Mouse (Mus musculus) liver, embryonic 11.5 days (tissue): ENCODE measurements around the gene Pdxp. TPM values are rescaled to one million over a fixed set of nuclear protein-coding genes. Genes with fewer than 3 reads are reported as not detected.
"Not testable (repeated sequence)": the region's sequence is repeated elsewhere in the genome, so short reads cannot be mapped to it uniquely, and the experiment has no call there.

Experiments used
- ATAC-seq: fragments of 200-750 bp; cut with Nextera tagmentation; replicated peaks from 2 replicates; pipeline ENCODE4 v1.8.0; 2017; ENCODE audit warnings: moderate number of reproducible peaks, mild to moderate bottlenecking, moderate TSS enrichment, moderate library complexity; ENCODE audit not compliant: low FRiP score
- DNase-seq: peaks from one replicate; pipeline ENCODE4 v3.0.0-alpha.2; 2017; ENCODE audit warnings: low spot score
- H3K27ac ChIP-seq: fragments of 300-500 bp; sonication (generic); 2 replicates; pipeline ENCODE4 v1.5.1; 2014; ENCODE audit warnings: mild to moderate bottlenecking, low read depth, low read length, control low read depth
- H3K27me3 ChIP-seq: fragments of 300-500 bp; sonication (generic); replicated peaks from 2 replicates; pipeline ENCODE4 v1.6.1; 2014; ENCODE audit warnings: low read length, mixed read lengths; ENCODE audit not compliant: control insufficient read depth, insufficient read depth
- H3K36me3 ChIP-seq: fragments of 300-500 bp; sonication (generic); 2 replicates; pipeline ENCODE4 v1.6.1; 2014; ENCODE audit warnings: mild to moderate bottlenecking, low read length, moderate library complexity, mixed read lengths; ENCODE audit not compliant: control insufficient read depth, insufficient read depth
- H3K4me1 ChIP-seq: fragments of 300-500 bp; sonication (generic); replicated peaks from 2 replicates; pipeline ENCODE4 v1.6.1; 2014; ENCODE audit warnings: low read length, mixed read lengths; ENCODE audit not compliant: control insufficient read depth, insufficient read depth
- H3K4me2 ChIP-seq: fragments of 300-500 bp; sonication (generic); 2 replicates; pipeline ENCODE4 v1.6.1; 2014; ENCODE audit warnings: mild to moderate bottlenecking, control low read depth, moderate library complexity
- H3K4me3 ChIP-seq: fragments of 300-500 bp; sonication (generic); 2 replicates; pipeline ENCODE4 v1.5.1; 2014; ENCODE audit warnings: low read depth, low read length, control low read depth
- H3K9ac ChIP-seq: fragments of 300-500 bp; sonication (generic); 2 replicates; pipeline ENCODE4 v1.6.1; 2014; ENCODE audit warnings: low read depth, low read length, control low read depth
- H3K9me3 ChIP-seq: fragments of 300-500 bp; sonication (generic); 2 replicates; pipeline ENCODE4 v1.6.1; 2016; ENCODE audit warnings: low read length, inconsistent platforms, mixed read lengths; ENCODE audit not compliant: control insufficient read depth
- WGBS: fragments of 180-500 bp; shearing (Covaris S2); extraction: QIAGEN DNeasy Blood & Tissue Kit; methylation state at CpG from one replicate; pipeline ENCODE4 v1.1.7; 2014; 5-methylcytosine and 5-hydroxymethylcytosine counted together
- polyA plus RNA-seq: library from polyadenylated mRNA; unstranded; fragments of >200 nt; fragmentation: Nextera tagmentation; extraction: Ambion mirVana; gene quantifications from 2 replicates; pipeline ENCODE4 v1.2.1, GENCODE M21; 2014

Pdxp gene
- polyA plus RNA-seq, 1 experiment from 2014 or later = 23.7 TPM

GRCm38 (mm10) chr15:78876258-78876696 lies 37.4 kb upstream of the Pdxp start:
- Histone ChIP-seq H3K9ac (peak overlapping the region; percentile 90), H3K27me3 (no peaks in the 10 kb centered on the region), H3K4me2 (peak overlapping the region; percentile 97), H3K36me3 (peaks cover 4% of the 10 kb centered on the region; the same call in 1 of the 2 replicates), H3K4me3 (peak overlapping the region; percentile 67), H3K4me1 (peaks cover 21% of the 10 kb centered on the region), H3K27ac (peak overlapping the region; percentile 95), H3K9me3 (no peaks in the 10 kb centered on the region)
- DNase-seq = peak; percentile 77
- 2% methylated on average over 17 of the region's 17 CpGs for WGBS
- peak; percentile 39 for ATAC-seq

- WGBS = under 1% methylated on average over 83 of the region's 95 CpGs
Observed at GRCm38 (mm10) chr15:78876991-78877809, 36.5 kb upstream of the Pdxp start, which contains the start of gene Gga1. Gene Gga1 (plus strand): TSS chr15:78877190.

GRCm38 (mm10) chr15:78877810-78878390 lies 35.8 kb upstream of the Pdxp start:
- Histone ChIP-seq H3K4me2 (peak overlapping the region; percentile 97), H3K36me3 (peaks cover 13% of the 10 kb centered on the region; the same call in 1 of the 2 replicates), H3K9me3 (no peaks in the 10 kb centered on the region), H3K27ac (peak overlapping the region; percentile 95), H3K4me1 (peaks cover 21% of the 10 kb centered on the region), H3K4me3 (peak overlapping the region; percentile 67), H3K9ac (peak overlapping the region; percentile 90), H3K27me3 (no peaks in the 10 kb centered on the region)
- ATAC-seq = no peak; the same call in 1 of the 2 replicates
- WGBS = under 1% methylated on average over 17 of the region's 17 CpGs
- DNase-seq = no peak

More at GRCm38 (mm10) chr15:78876991-78877809, 36.5 kb upstream of the Pdxp start, which contains the start of gene Gga1:
- Histone ChIP-seq H3K27ac (peak within 1 kb of the TSS; percentile 95), H3K4me1 (peaks cover 21% of the 10 kb centered on the region), H3K4me2 (peak within 1 kb of the TSS; percentile 97), H3K36me3 (peaks cover 12% of the 10 kb centered on the region; the same call in 1 of the 2 replicates), H3K9me3 (no peaks in the 10 kb centered on the region), H3K4me3 (peak within 1 kb of the TSS; percentile 67), H3K9ac (peak within 1 kb of the TSS; percentile 90), H3K27me3 (no peaks in the 10 kb centered on the region)
- peak; percentile 94 for DNase-seq
- peak; percentile 91 for ATAC-seq

- not testable (repeated sequence) for H3K9me3 ChIP-seq, H3K4me3 ChIP-seq, H3K27me3 ChIP-seq, H3K9ac ChIP-seq, DNase-seq, ATAC-seq
- peak overlapping the region; percentile 97 for H3K4me2 ChIP-seq
- 31% methylated on average over 7 of the region's 7 CpGs for WGBS
- H3K27ac ChIP-seq = 0 out of 2 replicates have a peak overlapping the region, but pooled peaks have one; percentile 17
- peaks cover 23% of the 10 kb centered on the region for H3K4me1 ChIP-seq
- peaks cover 22% of the 10 kb centered on the region; the same call in 1 of the 2 replicates for H3K36me3 ChIP-seq
Observed at GRCm38 (mm10) chr15:78878792-78879516, 34.8 kb upstream of the Pdxp start.

- no peak for DNase-seq
- WGBS = 96% methylated on average over 8 of the region's 8 CpGs
- peaks cover 35% of the 10 kb centered on the region for H3K36me3 ChIP-seq
- H3K4me1 ChIP-seq = peaks cover 23% of the 10 kb centered on the region
- H3K4me3 ChIP-seq = no peak overlapping the region
- H3K4me2 ChIP-seq = no peak overlapping the region
- H3K27me3 ChIP-seq = no peaks in the 10 kb centered on the region
- no peak overlapping the region for H3K27ac ChIP-seq
- no peaks in the 10 kb centered on the region for H3K9me3 ChIP-seq
- 0 out of 2 replicates have a peak overlapping the region, but pooled peaks have one; percentile 7 for H3K9ac ChIP-seq
- no peak for ATAC-seq
Observed at GRCm38 (mm10) chr15:78880432-78880831, 33.3 kb upstream of the Pdxp start.

GRCm38 (mm10) chr15:78881828-78882227 lies 31.9 kb upstream of the Pdxp start:
- peaks cover 13% of the 10 kb centered on the region for H3K4me1 ChIP-seq
- ATAC-seq (no peak), DNase-seq (no peak)
- H3K27me3 ChIP-seq = no peaks in the 10 kb centered on the region
- H3K9me3 ChIP-seq = no peaks in the 10 kb centered on the region
- peaks cover 43% of the 10 kb centered on the region for H3K36me3 ChIP-seq
- no peak overlapping the region for H3K9ac ChIP-seq
- H3K4me3 ChIP-seq = no peak overlapping the region
- H3K4me2 ChIP-seq = no peak overlapping the region
- no peak overlapping the region for H3K27ac ChIP-seq
- 83% methylated on average over 3 of the region's 3 CpGs for WGBS

- 34% methylated on average over 13 of the region's 13 CpGs for WGBS
- peaks cover 30% of the 10 kb centered on the region for H3K36me3 ChIP-seq
- peak overlapping the region; percentile 8; the same call in 1 of the 2 replicates for H3K27ac ChIP-seq
- H3K4me1 ChIP-seq = peaks cover 41% of the 10 kb centered on the region
- no peaks in the 10 kb centered on the region for H3K9me3 ChIP-seq
- H3K9ac ChIP-seq = peak overlapping the region; percentile 38; the same call in 1 of the 2 replicates
- H3K27me3 ChIP-seq = no peaks in the 10 kb centered on the region
- DNase-seq = no peak
- peak; percentile 34; the same call in 1 of the 2 replicates for ATAC-seq
- H3K4me2 ChIP-seq = no peak overlapping the region
- H3K4me3 ChIP-seq = no peak overlapping the region
Observed at GRCm38 (mm10) chr15:78889401-78889853, 24.3 kb upstream of the Pdxp start.

GRCm38 (mm10) chr15:78892440-78892839 lies 21.3 kb upstream of the Pdxp start:
- peaks cover 71% of the 10 kb centered on the region for H3K4me1 ChIP-seq
- H3K9me3 ChIP-seq = no peaks in the 10 kb centered on the region
- H3K27ac ChIP-seq = peak overlapping the region; percentile 50
- peak overlapping the region; percentile 13; the same call in 1 of the 2 replicates for H3K4me3 ChIP-seq
- peak overlapping the region; percentile 31 for H3K9ac ChIP-seq
- no peaks in the 10 kb centered on the region for H3K27me3 ChIP-seq
- H3K36me3 ChIP-seq = peaks cover 13% of the 10 kb centered on the region; the same call in 1 of the 2 replicates
- ATAC-seq = peak; percentile 57
- DNase-seq = no peak
- peak overlapping the region; percentile 15 for H3K4me2 ChIP-seq
- WGBS = 44% methylated on average over 7 of the region's 7 CpGs
